Mouse (Mus musculus) CH12.LX (cell line): Measurements from ENCODE around the gene Mef2d. TPM values are rescaled to one million over a fixed set of nuclear protein-coding genes. Genes with fewer than 3 reads are reported as not detected.

ENCODE experiments used
- DNase-seq: peaks from one replicate; pipeline ENCODE4 v3.0.0-alpha.2; 2013; ENCODE audit errors: extremely low read depth
- H3K27ac ChIP-seq: 2 replicates; pipeline ENCODE4 v1.5.1; 2012; ENCODE audit warnings: low read depth, mild to moderate bottlenecking, control low read depth, moderate library complexity; ENCODE audit not compliant: insufficient read depth
- H3K27me3 ChIP-seq: replicated peaks from 2 replicates; pipeline ENCODE3; 2012; ENCODE audit warnings: inconsistent platforms
- H3K36me3 ChIP-seq, 2 experiments: replicated peaks in 1 of 2; 2 replicates each; pipeline versions ENCODE3 to v1.6.1; 2012; ENCODE audit warnings: inconsistent platforms in 1 of 2, low read length in 1 of 2, mild to moderate bottlenecking in 1 of 2, mixed read lengths in 1 of 2, moderate library complexity in 1 of 2; ENCODE audit not compliant: control insufficient read depth in 1 of 2, insufficient read depth in 1 of 2
- H3K4me1 ChIP-seq, 2 experiments: 2 replicates each; pipeline ENCODE4 v1.6.1; 2012; ENCODE audit warnings: inconsistent platforms in 1 of 2, moderate library complexity in 1 of 2; ENCODE audit not compliant: insufficient read depth in 2 of 2, control insufficient read depth in 1 of 2
- H3K4me2 ChIP-seq: 2 replicates; pipeline ENCODE4 v1.6.1; 2012; ENCODE audit warnings: low read depth, mild to moderate bottlenecking, control low read depth; ENCODE audit not compliant: poor library complexity, insufficient read depth, severe bottlenecking
- H3K4me3 ChIP-seq, 3 experiments: fragments of 150-350 bp in 1 of 3; sonication (generic) in 1 of 3; replicated peaks in 1 of 3; 2 replicates each; pipeline versions ENCODE3 to v1.5.1; 2011 to 2012; ENCODE audit warnings: low read depth in 2 of 3, low read length in 2 of 3, mild to moderate bottlenecking in 2 of 3, moderate library complexity in 2 of 3, control low read depth in 1 of 3, improper control_type of control experiment in 1 of 3, inconsistent platforms in 1 of 3, mixed read lengths in 1 of 3; ENCODE audit not compliant: poor library complexity in 1 of 3
- H3K79me2 ChIP-seq: replicated peaks from 2 replicates; pipeline ENCODE4 v1.6.1; 2012; ENCODE audit warnings: mild to moderate bottlenecking, moderate library complexity; ENCODE audit not compliant: control insufficient read depth, poor library complexity, insufficient read depth, severe bottlenecking; ENCODE audit errors: extremely low read depth
- H3K9ac ChIP-seq: 2 replicates; pipeline ENCODE4 v1.6.1; 2012; ENCODE audit warnings: low read depth, mild to moderate bottlenecking, control low read depth, moderate library complexity; ENCODE audit not compliant: insufficient read depth
- H3K9me3 ChIP-seq: replicated peaks from 2 replicates; pipeline ENCODE3; 2012; ENCODE audit warnings: low read length, inconsistent platforms, mixed read lengths
- CHD1 ChIP-seq: IDR thresholded peaks from 2 replicates; pipeline ENCODE4 v1.6.1; 2012; ENCODE audit warnings: low read depth, low read length, improper control_type of control experiment, inconsistent platforms
- CHD2 ChIP-seq: IDR thresholded peaks from 2 replicates; pipeline ENCODE4 v1.6.1; 2011; ENCODE audit warnings: low read length, improper control_type of control experiment
- ETS1 ChIP-seq: conservative IDR thresholded peaks from 2 replicates; pipeline ENCODE4 v1.6.1; 2012; ENCODE audit warnings: low read depth, mild to moderate bottlenecking, inconsistent platforms, low read length, improper control_type of control experiment, moderate library complexity
- GABPA ChIP-seq: IDR thresholded peaks from 2 replicates; pipeline ENCODE4 v1.6.1; 2012; ENCODE audit warnings: low read depth, low read length, improper control_type of control experiment, inconsistent platforms; ENCODE audit not compliant: insufficient replicate concordance
- HCFC1 ChIP-seq: IDR thresholded peaks from 2 replicates; pipeline ENCODE4 v1.6.1; 2012; ENCODE audit warnings: low read depth, mild to moderate bottlenecking, inconsistent platforms, low read length, improper control_type of control experiment
- IRF4 ChIP-seq: IDR thresholded peaks from 2 replicates; pipeline ENCODE4 v1.6.1; 2014; ENCODE audit warnings: low read depth, mild to moderate bottlenecking, inconsistent platforms, low read length, improper control_type of control experiment
- JUND ChIP-seq: conservative IDR thresholded peaks from 2 replicates; pipeline ENCODE4 v1.6.1; 2011; ENCODE audit warnings: low read depth, low read length, improper control_type of control experiment
- MAFK ChIP-seq: IDR thresholded peaks from 2 replicates; pipeline ENCODE4 v1.6.1; 2011; ENCODE audit warnings: low read length, improper control_type of control experiment; ENCODE audit not compliant: insufficient replicate concordance
- MAZ ChIP-seq: IDR thresholded peaks from 2 replicates; pipeline ENCODE4 v1.6.1; 2012; ENCODE audit warnings: low read depth, mild to moderate bottlenecking, inconsistent platforms, low read length, improper control_type of control experiment, moderate library complexity
- MEF2A ChIP-seq: IDR thresholded peaks from 2 replicates; pipeline ENCODE4 v1.6.1; 2014; ENCODE audit warnings: low read depth, mild to moderate bottlenecking, inconsistent platforms, low read length, improper control_type of control experiment, borderline replicate concordance
- MXI1 ChIP-seq: IDR thresholded peaks from 2 replicates; pipeline ENCODE4 v1.6.1; 2011; ENCODE audit warnings: mild to moderate bottlenecking, low read depth, low read length, improper control_type of control experiment
- NELFE ChIP-seq: IDR thresholded peaks from 2 replicates; pipeline ENCODE4 v1.6.1; 2011; ENCODE audit warnings: low read depth, low read length, improper control_type of control experiment
- PAX5 ChIP-seq: IDR thresholded peaks from 2 replicates; pipeline ENCODE4 v1.6.1; 2012; ENCODE audit warnings: low read length, inconsistent platforms, mixed read lengths
- POLR2AphosphoS2 ChIP-seq: IDR thresholded peaks from 2 replicates; pipeline ENCODE4 v1.6.1; 2011; ENCODE audit warnings: low read depth, low read length, improper control_type of control experiment
- RAD21 ChIP-seq: IDR thresholded peaks from 2 replicates; pipeline ENCODE4 v1.6.1; 2011; ENCODE audit warnings: low read depth, mild to moderate bottlenecking, low read length, improper control_type of control experiment, moderate library complexity
- TBP ChIP-seq: conservative IDR thresholded peaks from 2 replicates; pipeline ENCODE4 v1.6.1; 2011; ENCODE audit warnings: low read depth, low read length, improper control_type of control experiment
- TCF12 ChIP-seq: IDR thresholded peaks from 2 replicates; pipeline ENCODE4 v1.6.1; 2014; ENCODE audit warnings: low read depth, mild to moderate bottlenecking, inconsistent platforms, low read length, improper control_type of control experiment
- UBTF ChIP-seq: IDR thresholded peaks from 2 replicates; pipeline ENCODE4 v1.6.1; 2012; ENCODE audit warnings: low read depth, mild to moderate bottlenecking, inconsistent platforms, low read length, improper control_type of control experiment, moderate library complexity
- ZC3H11A ChIP-seq: IDR thresholded peaks from 2 replicates; pipeline ENCODE4 v1.6.1; 2012; ENCODE audit warnings: low read depth, mild to moderate bottlenecking, inconsistent platforms, low read length, improper control_type of control experiment
- ZNF384 ChIP-seq: IDR thresholded peaks from 2 replicates; pipeline ENCODE4 v1.6.1; 2012; ENCODE audit warnings: low read depth, low read length, improper control_type of control experiment, inconsistent platforms
- dilution Hi-C: fragments of 300-500 bp; cut with MboI; formaldehyde crosslinking; loops from 2 replicates; pipeline ENCODE4 v1.14.3; 2020; ENCODE audit warnings: low sequenced_read_pairs; ENCODE audit not compliant: extremely low pct_unique_long_range_greater_than_20kb, extremely low pct_ligation_motif_present
- in situ Hi-C: fragments of 300-500 bp; cut with MboI; formaldehyde crosslinking; loops from 3 replicates; pipeline ENCODE4 v1.14.3; 2019; ENCODE audit warnings: low sequenced_read_pairs, low pct_ligation_motif_present, low pct_unique_long_range_greater_than_20kb, mixed read lengths
- polyA plus RNA-seq: library from polyadenylated mRNA; unstranded; fragments of >175 nt; gene quantifications from 2 replicates; pipeline ENCODE4 v1.2.1, GENCODE M21; 2012; ENCODE audit warnings: low read depth; ENCODE audit not compliant: insufficient read length
- total RNA-seq, 2 experiments: library from RNA; depleted of rRNA; stranded (reverse); fragments of 300-350 nt in 1 of 2; fragments of >200 nt in 1 of 2; gene quantifications; 2 replicates each; pipeline ENCODE4 v1.2.3; 2012 to 2014

Gene Mef2d
- total and polyA plus RNA-seq, 3 experiments: 4.8 to 75.8 (median 10.9) TPM

GRCm38 (mm10) chr3:88121164-88122131 is 20.7 kb upstream of the Mef2d start:
- Histone ChIP-seq H3K27ac (no peak overlapping the region), H3K9ac (no peak overlapping the region), H3K79me2 (no peaks in the 10 kb centered on the region), H3K4me1 (no peaks in the 10 kb centered on the region), H3K4me3 (no peak overlapping the region), H3K9me3 (no peaks in the 10 kb centered on the region)
- DNase-seq: no peak
- TF ChIP-seq JUND (no peak), GABPA (no peak), CHD2 (no peak), MEF2A (no peak), UBTF (no peak), MAFK (no peak), ETS1 (no peak), TBP (no peak), MXI1 (no peak), ZC3H11A (no peak), MAZ (no peak), IRF4 (no peak), HCFC1 (no peak), NELFE (no peak), ZNF384 (no peak), CHD1 (no peak), PAX5 (no peak), TCF12 (no peak), RAD21 (no peak), POLR2AphosphoS2 (no peak)
- TF ChIP-seq, all 38 proteins: peak for 0
- Histone ChIP-seq H3K4me2 (no peak overlapping the region), H3K27me3 (no peaks in the 10 kb centered on the region), H3K36me3 (peaks cover 19 to 53% of the 10 kb centered on the region in 2 experiments)
- dilution Hi-C loops (no loop called here), in situ Hi-C loops (no loop called here)
